Mouse (Mus musculus): Measurements from ENCODE around the gene Rtn2. TPM values are rescaled to one million over a fixed set of nuclear protein-coding genes. Genes with fewer than 3 reads are reported as not detected.
A peak's percentile ranks its signal among the peaks of the same experiment; 100 is the strongest.

Rtn2 gene
- not detected in 3 replicates for total RNA-seq (2017)

DNA sequence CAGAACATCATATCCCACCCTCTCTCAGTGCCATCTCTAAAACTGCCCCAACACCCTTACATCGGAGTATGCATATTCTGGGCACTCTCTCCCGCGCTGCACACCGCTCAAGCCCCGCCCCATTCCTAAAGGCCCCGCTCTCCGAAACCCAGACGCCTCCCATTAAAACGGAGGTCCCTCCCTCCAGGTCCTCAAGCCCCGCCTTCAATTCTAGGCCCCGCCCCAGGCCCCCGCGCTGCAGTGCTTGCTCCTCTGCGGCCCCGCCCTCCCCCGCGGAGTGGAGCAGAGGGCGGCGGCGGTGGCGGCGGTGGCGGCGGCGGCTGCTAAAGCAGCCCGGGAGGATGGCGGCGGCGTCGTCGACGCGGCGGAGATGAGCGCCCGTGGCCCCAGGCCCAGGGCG lies at the start of gene Rtn2:
Gene Rtn2 (plus strand): TSS at position 240 of the 400 bp plus-strand sequence.
- ATAC-seq (replicated peaks; ENCODE audit: insufficient number of reproducible peaks, low FRiP score, low TSS enrichment, poor library complexity, severe bottlenecking), result peak; percentile 51

DNA sequence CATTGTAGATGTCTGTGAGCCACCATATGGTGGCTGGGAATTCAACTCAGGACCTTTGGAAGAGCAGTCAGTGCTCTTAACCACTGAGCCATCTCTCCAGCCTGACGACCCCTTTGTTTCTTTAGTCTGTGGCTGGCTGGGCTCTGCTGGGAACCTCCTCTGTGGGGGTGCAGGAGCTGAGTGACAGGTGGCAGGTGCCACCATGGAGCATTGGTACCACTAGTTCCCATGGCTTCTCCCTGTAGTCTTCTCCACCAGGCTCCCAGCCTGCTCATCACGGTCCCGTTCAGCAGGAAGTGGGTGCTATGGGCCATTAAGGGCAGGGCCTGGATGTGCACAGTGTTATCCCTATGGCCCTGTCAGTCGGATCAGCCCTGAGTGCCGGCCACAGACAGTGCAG lies 47.8 kb upstream of the Rtn2 start:
- ATAC-seq (replicated peaks; ENCODE audit: insufficient number of reproducible peaks, low FRiP score, low TSS enrichment, poor library complexity, severe bottlenecking), result no peak

DNA sequence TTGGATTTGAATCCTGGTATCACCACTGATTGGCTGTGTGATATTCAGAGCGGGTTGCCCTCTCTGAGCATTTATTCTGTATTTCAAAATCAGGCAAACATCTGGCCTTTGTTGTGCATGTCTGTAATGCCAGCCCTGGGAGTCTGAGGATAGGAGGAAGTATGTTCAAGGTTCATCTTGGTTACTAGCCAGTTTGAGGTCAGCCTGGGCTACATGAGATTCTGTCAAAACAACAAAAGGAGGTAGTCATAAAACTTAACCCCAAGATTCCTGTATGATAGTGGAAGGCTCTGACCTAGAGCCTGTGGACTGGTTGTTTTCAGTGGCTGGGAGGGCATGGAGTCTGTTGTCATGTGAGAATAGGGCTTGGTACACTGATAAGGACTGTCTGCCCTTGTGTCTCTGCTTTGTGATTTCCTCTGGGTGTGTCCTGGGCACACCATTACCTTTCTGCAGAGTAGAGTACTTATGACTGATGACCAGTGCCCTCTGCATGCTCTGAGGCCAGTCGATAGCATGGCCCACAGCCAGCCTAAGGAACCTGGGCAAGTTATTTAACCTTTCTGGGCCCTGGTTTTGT lies 47.2 kb upstream of the Rtn2 start:
- ATAC-seq (replicated peaks; ENCODE audit: insufficient number of reproducible peaks, low FRiP score, low TSS enrichment, poor library complexity, severe bottlenecking), result 0 out of 2 replicates have a peak, but pooled peaks have one; percentile 11

DNA sequence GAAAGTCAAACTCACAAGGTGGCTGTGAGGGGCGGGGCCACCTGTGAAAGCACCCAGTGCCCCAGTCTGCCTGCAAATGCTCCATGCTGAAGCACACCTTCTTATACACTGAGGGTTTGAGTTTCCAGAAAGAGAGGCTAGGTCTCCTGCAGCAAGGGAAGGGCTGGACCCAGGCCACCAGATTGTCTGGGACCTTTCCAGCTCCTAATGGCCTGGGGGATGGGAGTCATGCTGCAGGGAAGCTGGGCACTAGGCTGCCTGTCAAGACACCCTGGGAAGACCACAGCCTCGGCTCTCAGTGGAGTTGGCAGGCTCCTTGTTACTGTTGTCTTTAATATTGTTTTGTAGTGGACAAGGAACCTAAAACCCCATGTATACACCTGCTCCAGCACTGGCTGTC lies 46.0 kb upstream of the Rtn2 start:
- ATAC-seq (replicated peaks; ENCODE audit: insufficient number of reproducible peaks, low FRiP score, low TSS enrichment, poor library complexity, severe bottlenecking), result no peak

DNA sequence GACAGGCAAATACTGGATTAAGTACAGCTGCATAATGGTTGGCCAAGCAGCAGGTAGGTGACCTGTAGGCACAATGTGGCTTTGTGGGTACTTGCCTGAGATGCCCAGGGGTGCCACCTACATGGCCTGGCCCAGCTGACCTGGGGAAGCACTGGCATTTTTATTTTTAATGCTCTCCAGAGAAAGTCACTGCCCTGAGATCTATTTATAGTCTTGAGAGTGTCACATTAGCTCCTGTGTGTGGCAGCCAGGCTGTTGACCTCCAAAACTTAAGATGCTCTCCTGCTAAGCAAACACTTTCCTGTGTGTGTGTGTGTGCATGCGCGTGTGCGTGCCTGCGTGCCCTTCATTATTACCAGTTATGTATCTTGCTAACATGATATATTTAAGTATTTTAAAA lies 44.1 kb upstream of the Rtn2 start:
- no peak for ATAC-seq (replicated peaks; ENCODE audit: insufficient number of reproducible peaks, low FRiP score, low TSS enrichment, poor library complexity, severe bottlenecking)

DNA sequence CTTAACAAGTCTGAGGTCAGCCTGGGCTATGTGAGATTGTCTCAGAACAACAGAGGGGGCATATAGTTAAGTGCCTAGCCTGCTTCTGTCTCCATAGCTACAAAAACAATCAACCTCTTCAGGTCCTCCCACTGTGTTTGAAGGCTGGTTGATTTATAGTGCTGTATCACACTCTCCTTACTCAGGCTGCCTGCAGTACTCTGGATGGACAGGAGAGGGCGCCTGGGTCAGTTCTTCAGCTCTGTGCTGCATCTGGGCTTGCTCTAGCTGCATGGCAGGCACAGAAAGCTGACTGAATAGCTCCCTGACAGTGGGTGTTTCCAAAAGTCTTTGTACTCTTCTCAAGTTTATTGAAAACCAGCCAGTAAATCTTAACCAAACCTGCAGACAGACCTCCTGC lies 43.0 kb upstream of the Rtn2 start:
- ATAC-seq (replicated peaks; ENCODE audit: insufficient number of reproducible peaks, low FRiP score, low TSS enrichment, poor library complexity, severe bottlenecking), result peak; percentile 91

DNA sequence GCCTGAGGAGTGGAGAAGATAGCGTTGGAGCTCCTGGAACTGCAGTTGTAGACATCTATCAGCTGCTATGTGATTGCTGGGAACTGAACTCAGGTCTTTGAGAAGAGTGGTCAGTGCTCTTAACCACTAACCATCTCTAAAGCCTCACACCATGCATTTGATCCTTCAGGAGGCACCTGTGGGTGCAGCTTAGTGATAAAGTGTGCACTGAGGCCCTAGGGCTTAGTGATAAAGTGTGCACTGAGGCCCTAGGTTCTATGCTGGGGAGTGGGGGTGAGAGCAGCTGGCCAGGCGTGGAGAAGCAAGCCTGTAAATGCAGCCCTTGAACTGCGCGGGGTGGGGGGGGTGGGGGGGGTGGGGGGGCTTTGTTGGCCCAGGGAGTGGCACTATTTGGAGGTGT lies 42.4 kb upstream of the Rtn2 start:
- no peak for ATAC-seq (replicated peaks; ENCODE audit: insufficient number of reproducible peaks, low FRiP score, low TSS enrichment, poor library complexity, severe bottlenecking)

DNA sequence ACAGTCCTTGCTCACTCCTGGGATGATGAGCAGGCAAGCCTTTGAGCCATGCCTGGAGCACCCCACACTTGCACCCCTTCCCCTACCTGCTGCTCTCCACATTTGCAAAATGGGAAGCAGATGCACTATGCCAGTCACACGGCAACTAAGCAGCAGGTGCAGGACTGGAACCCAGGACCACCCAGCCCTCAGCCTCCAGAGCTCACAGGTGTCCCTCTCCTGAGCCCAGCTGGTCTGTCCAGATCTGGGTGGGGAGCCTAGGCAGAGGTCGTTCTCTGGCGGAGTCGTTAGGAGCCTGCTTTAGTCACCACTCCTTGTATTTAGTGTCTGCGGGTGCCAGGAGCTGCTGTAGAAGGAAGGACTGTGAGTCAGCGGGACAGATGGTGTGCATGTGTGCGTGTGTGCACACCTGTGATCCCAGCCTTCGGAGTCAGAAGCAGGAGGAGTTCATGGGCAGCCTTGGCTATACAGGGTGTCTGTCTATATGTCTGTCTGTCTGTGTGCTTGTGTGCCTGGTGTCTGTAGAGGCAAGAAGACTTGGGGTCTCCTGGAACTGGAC lies 41.4 kb upstream of the Rtn2 start:
- no peak for ATAC-seq (replicated peaks; ENCODE audit: insufficient number of reproducible peaks, low FRiP score, low TSS enrichment, poor library complexity, severe bottlenecking)

DNA sequence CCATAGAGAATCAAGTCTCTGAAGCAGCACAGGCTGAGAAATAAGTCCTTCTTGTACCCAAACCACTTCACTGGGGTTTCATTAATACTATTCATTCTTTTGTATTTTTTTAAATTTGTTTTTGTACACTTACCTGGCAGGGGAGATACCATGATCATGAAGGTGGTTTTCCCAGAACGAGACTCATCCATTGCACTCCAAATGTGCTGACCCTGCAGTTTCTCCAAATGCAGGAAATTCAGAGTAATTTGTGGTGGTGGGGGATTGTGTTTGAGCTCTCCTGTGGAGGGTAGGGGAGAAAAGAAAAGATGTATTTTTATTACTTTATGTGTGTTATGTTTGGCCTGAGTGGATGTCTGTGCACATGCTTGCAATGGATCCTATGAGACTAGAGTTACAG lies 40.4 kb upstream of the Rtn2 start:
- ATAC-seq (replicated peaks; ENCODE audit: insufficient number of reproducible peaks, low FRiP score, low TSS enrichment, poor library complexity, severe bottlenecking), result no peak

DNA sequence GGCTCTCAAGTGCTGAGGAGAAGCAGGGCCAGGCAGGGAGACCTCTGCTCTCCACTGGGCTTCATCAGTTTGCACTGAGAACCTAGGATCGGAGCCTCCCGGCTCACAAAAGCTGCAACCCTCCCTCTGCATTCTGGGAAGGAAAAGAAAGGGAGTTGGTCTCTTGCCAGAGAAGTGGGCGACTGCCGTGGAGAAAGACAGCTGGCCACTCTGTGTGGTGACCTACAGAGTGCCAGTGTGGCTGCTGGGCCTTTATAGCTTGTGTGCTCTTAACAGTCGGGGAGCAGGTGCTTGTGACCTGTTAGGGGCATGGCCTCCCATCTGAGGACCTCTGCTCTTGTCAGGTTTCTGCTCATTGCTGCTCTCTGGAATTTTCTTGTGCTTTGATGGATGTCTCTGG lies 38.6 kb upstream of the Rtn2 start:
- no peak for ATAC-seq (replicated peaks; ENCODE audit: insufficient number of reproducible peaks, low FRiP score, low TSS enrichment, poor library complexity, severe bottlenecking)

DNA sequence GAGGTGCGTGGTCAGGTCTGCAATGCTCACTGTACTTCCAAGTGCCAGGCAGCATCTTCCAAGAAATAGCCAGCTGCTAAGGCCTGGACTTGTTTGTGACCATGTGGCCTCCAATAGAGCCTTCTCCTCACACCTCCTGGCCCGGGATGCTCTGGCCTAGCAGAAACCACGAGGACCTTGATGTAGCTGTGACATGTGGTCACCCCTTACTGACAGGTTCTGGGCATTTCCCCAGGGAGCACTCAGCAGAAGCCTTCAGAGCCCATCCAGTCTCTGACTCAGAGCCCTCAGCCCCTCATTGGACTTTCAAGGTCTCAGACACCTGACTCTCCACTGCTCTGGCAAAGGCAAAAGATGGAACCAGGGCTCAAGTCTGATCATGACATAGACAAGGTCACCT lies 37.3 kb upstream of the Rtn2 start:
- no peak for ATAC-seq (replicated peaks; ENCODE audit: insufficient number of reproducible peaks, low FRiP score, low TSS enrichment, poor library complexity, severe bottlenecking)

DNA sequence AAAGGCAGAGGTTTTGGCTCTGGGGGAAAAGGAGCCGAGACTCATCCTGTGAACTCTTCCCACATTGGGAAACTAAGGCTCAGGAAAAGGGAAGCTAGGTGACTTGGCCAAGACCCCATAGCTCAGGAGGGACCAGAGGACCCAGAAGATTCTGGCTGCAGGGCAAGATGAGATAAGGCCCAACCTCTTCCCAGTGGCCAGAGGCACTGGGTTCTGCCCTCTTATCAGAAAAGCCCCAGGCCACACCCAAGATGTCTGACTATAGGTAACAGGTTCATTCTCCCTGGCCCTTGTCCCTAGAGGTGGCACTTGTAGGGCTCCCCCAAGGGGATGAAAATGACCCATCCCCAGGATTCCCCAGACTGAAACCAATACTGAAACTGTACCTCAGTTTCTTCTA lies 35.6 kb upstream of the Rtn2 start:
- no peak for ATAC-seq (replicated peaks; ENCODE audit: insufficient number of reproducible peaks, low FRiP score, low TSS enrichment, poor library complexity, severe bottlenecking)

DNA sequence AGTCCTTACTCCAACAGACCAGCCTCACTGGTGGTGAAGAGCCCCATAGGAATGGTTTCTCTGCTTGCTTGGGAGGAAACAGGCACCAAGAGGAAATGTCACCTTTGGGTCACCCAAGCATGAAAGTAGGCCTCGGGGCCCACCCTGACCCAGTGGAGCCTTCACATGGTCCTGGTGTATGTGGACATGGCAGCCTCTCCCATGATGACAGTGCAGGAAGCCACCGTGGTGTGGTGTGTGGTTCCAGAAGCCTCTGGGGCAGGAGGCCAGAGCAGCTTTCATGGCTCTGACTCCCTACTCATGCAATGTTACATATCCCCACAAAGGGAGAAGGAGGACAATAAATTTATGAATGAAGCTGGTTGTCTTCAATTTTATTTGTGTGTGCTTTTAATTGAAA lies 34.9 kb upstream of the Rtn2 start:
- no peak for ATAC-seq (replicated peaks; ENCODE audit: insufficient number of reproducible peaks, low FRiP score, low TSS enrichment, poor library complexity, severe bottlenecking)

DNA sequence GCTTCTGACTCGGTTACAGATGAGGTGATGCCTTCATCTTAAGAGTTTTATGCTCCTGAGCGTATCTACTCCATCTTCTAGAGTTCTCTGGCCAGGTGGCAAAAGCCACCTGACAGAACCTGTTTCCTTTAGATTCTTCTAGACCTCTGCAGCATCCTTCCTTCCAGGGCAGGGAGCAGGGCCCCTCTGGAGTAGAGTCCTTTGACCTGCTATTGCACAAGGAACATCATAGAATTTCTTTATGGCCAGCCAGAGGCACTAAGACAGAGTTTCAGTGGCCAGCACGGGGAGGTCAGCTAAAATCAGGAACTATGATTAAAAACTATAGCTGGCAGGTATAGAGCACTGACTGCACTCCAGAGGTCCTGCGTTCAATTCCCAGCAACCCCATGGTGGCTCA lies 30.3 kb upstream of the Rtn2 start:
- ATAC-seq (replicated peaks; ENCODE audit: insufficient number of reproducible peaks, low FRiP score, low TSS enrichment, poor library complexity, severe bottlenecking), result no peak

DNA sequence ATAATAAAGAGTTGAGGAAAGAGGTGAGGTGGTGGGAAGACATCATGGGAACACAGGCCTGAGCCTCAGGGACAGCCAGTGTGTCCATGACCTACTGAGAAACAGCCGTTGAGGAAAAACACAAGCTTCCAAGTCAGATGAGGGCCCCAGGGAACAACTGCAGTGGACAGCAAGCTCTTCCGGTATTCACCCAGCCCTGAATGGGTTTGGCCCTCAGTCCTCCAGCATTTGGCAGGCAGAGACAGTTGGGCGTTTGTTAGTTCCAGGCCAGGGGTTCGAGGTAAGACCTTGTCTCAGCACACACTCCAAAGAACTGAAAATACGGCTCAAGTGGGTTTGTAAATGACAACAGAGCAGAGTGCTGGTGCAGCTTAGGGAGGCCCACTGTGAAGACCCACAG lies 29.0 kb upstream of the Rtn2 start:
- ATAC-seq (replicated peaks; ENCODE audit: insufficient number of reproducible peaks, low FRiP score, low TSS enrichment, poor library complexity, severe bottlenecking), result no peak

DNA sequence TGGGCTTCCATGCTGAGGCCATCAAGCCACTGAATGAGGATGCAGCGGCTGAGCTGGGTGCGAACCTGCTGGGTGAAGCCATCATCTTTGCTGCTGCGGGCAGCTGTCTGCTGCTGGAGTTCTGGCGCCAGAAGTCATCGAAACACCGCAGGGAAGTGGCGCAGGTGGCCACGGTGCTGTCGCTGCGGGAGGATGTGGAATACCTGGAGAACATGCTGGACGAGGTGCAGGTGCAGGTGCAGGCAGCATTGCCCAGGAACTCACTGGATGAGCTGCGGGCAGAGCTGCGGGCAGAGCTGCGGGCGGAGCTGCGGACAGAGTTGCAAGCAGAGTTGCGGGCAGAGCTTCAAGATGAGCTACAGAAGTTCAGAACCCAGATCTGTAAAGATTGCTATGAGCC lies 27.0 kb upstream of the Rtn2 start:
- ATAC-seq (replicated peaks; ENCODE audit: insufficient number of reproducible peaks, low FRiP score, low TSS enrichment, poor library complexity, severe bottlenecking), result no peak

DNA sequence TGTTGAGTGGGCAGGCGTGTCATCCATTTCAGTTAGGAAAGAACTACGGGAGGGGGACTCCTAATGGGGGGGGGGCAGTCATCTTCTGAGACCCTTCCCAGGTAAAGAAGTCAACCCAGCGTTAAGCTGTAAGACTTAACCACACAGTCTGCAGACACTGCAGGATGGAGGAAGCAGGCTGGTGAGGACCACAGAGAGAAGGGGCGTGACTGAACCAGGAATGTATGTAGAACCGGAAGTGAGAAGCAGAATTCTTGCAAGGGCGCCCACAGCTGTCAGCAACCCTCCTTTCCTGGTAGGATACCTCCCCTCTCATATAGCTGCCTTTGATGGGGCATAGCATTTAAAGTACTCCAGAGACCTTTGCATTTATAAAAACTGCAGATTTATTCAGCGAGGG lies 25.9 kb upstream of the Rtn2 start:
- no peak for ATAC-seq (replicated peaks; ENCODE audit: insufficient number of reproducible peaks, low FRiP score, low TSS enrichment, poor library complexity, severe bottlenecking)

DNA sequence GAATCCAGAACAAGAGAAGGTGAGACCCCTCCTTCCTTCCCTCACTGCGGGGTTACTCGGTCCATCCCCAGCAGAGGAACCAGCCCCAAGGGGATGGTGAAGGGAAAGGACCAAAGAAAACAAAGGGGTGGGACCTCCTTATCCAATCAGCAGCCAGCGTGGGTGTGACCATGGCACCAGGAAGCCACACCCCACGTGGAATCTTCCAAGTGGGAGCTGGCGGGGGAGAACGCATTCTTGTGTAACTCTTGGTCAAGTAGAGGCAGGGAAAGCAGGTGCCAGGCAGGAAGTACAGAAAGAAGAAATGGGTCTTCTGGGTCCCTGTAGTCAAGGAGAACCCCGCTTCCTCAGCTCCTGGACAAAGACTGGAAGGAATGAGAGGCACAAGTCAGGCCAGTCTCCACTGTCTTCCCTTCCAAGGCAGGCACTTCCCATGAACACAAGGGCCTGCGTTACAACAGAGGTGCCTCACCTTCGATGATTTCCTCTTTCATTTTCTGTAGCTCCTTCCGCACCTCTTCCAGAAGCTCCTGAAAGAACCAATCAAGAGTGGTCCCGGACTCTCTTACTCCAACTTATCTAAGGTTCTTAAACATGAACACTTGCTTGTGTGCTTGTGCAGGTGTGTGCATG lies 24.9 kb upstream of the Rtn2 start:
- peak; percentile 82 for ATAC-seq (replicated peaks; ENCODE audit: insufficient number of reproducible peaks, low FRiP score, low TSS enrichment, poor library complexity, severe bottlenecking)

DNA sequence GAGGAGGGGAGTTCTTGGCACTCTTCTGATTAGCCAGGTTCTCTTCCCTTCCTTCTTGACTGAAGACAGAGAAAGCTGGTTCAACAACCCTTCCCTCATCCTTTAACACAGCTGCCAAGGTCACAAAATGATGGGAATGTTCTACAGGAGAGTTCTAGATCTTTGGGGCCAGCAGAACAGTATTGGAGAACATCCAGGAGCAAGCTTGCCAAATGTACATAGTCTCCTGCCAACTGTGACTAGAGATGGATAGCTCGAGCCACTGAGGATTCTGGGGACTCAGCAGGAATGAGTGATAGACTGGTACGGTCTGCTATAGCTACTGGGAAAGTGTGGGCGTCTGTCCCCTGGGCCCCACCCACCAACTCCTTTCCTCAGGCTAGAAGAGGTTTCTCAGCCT lies 24.1 kb upstream of the Rtn2 start:
- ATAC-seq (replicated peaks; ENCODE audit: insufficient number of reproducible peaks, low FRiP score, low TSS enrichment, poor library complexity, severe bottlenecking), result no peak

DNA sequence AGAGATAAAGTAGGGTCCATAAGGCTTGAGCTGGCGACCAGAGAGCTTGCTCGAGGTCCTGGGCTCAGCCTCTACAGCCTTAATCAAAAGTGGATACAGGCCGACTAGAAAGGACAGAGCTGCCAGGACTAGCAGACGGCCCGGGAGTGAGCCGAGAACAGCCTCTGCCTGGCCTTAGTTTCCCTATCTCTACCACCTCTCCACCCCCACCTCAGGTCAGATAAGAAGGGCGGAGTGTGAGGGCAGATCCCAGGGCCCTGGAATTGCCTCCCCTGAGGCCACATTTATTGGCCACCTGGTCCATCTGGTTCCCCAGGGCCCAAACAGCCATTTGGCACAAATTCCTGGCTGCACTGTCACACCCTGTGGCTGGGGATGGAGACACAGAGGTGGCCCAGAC lies 17.3 kb upstream of the Rtn2 start:
- no peak for ATAC-seq (replicated peaks; ENCODE audit: insufficient number of reproducible peaks, low FRiP score, low TSS enrichment, poor library complexity, severe bottlenecking)

Data from monocyte, adult 5-6 weeks (primary cell).